Mouse (Mus musculus): ENCODE measurements at regions not wholly inside any gene's neighbourhood (a gene's known extent, or its start where the extent isn't known, plus 50 kb on each side); places are given as distances from the start of the nearest gene placed in this dataset.

GRCm38 (mm10) chr16:71997634-71998278 is 310.4 kb upstream of the Robo1 start:
- TF ChIP-seq POLR2A (IDR thresholded peaks at IDR 0.05; ENCODE audit: low read depth, low read length) = no peak
- no peak for TF ChIP-seq CTCF (conservative IDR thresholded peaks at IDR 0.05; ENCODE audit: insufficient read depth, insufficient read length, low read depth, low read length)
